Mouse (Mus musculus): ENCODE results near the gene F13a1. TPM values are rescaled to one million over a fixed set of nuclear protein-coding genes. Genes with fewer than 3 reads are reported as not detected.

The F13a1 gene
- total RNA-seq (2014; fragmentation: Nextera tagmentation), result 0.75 TPM in 1 of 2 replicates, not detected in the other
- 0.87 and 1.2 TPM in 2 replicates for total RNA-seq (2017)
- polyA plus RNA-seq (2012), result not detected in 2 replicates

- DNase-seq (ENCODE audit: low spot score), result no peak
- no peaks in the 10 kb centered on the region for H3K4me1 ChIP-seq (ENCODE audit: insufficient read depth, low read depth, low read length)
- H3K27me3 ChIP-seq (ENCODE audit: insufficient read depth, low read length), result peaks cover 10% of the 10 kb centered on the region; the same call in 1 of the 2 replicates
- no peak for ATAC-seq (ENCODE audit: extremely low read depth, insufficient number of reproducible peaks, low FRiP score, poor library complexity, severe bottlenecking)
- no peaks in the 10 kb centered on the region for H3K9me3 ChIP-seq (replicated peaks)
- no peaks in the 10 kb centered on the region for H3K36me3 ChIP-seq (replicated peaks)
- no peak for TF ChIP-seq CTCF (IDR thresholded peaks at IDR 0.05; ENCODE audit: low read depth, low read length)
- TF ChIP-seq TAL1 (conservative IDR thresholded peaks at IDR 0.05; ENCODE audit: low read depth, low read length), result no peak
- H3K4me3 ChIP-seq (ENCODE audit: low read depth, low read length), result no peak within 1 kb of the TSS
Observed at GRCm38 (mm10) chr13:37050126-37050525, at the start of gene F13a1. Gene F13a1 (minus strand): TSS chr13:37050244.

DNA sequence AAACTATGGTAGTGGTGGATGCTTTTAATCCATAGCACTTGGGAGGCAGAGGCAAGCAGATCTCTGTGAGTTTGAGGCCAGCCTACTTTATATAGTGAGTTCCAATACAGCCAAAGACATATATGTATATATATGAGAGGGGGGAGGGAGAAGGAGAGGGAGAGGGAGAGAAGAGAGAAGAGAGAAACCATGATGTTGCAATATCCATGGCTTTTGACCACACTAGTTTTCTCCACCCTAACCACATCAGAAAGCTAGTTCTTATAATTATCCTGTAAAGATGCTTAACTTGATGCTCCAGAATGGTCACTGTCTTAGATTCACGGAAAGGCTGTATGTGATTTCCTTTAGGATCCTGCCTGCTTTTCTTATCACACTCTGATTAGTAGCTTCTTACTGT lies 41.6 kb upstream of the F13a1 start:
- TF ChIP-seq GATA1 (IDR thresholded peaks at IDR 0.05; ENCODE audit: borderline replicate concordance, low read length) (no peak), GATA2 (IDR thresholded peaks at IDR 0.05; ENCODE audit: borderline replicate concordance, low read depth, low read length) (no peak), POLR2AphosphoS5 (IDR thresholded peaks at IDR 0.05; ENCODE audit: insufficient replicate concordance, low read depth, low read length) (no peak), CTCF (IDR thresholded peaks at IDR 0.05; ENCODE audit: low read depth, low read length) (no peak), TAL1 (conservative IDR thresholded peaks at IDR 0.05; ENCODE audit: low read depth, low read length) (no peak)
- ATAC-seq (ENCODE audit: extremely low read depth, insufficient number of reproducible peaks, low FRiP score, poor library complexity, severe bottlenecking) (no peak), DNase-seq (ENCODE audit: low spot score) (no peak)
- H3K4me3 ChIP-seq (ENCODE audit: low read depth, low read length), result no peak overlapping the region
- H3K36me3 ChIP-seq (replicated peaks), result no peaks in the 10 kb centered on the region
- peaks cover 4% of the 10 kb centered on the region for H3K27me3 ChIP-seq (ENCODE audit: insufficient read depth, low read length)
- H3K4me1 ChIP-seq (ENCODE audit: insufficient read depth, low read depth, low read length), result no peaks in the 10 kb centered on the region
- H3K9me3 ChIP-seq (replicated peaks), result no peaks in the 10 kb centered on the region

GRCm38 (mm10) chr13:37089104-37089503 lies 39.1 kb upstream of the F13a1 start:
- H3K27me3 ChIP-seq (ENCODE audit: insufficient read depth, low read length), result peaks cover 2% of the 10 kb centered on the region; the same call in 1 of the 2 replicates
- TF ChIP-seq GATA2 (IDR thresholded peaks at IDR 0.05; ENCODE audit: borderline replicate concordance, low read depth, low read length) (no peak), TAL1 (conservative IDR thresholded peaks at IDR 0.05; ENCODE audit: low read depth, low read length) (no peak), POLR2AphosphoS5 (IDR thresholded peaks at IDR 0.05; ENCODE audit: insufficient replicate concordance, low read depth, low read length) (no peak), GATA1 (IDR thresholded peaks at IDR 0.05; ENCODE audit: borderline replicate concordance, low read length) (no peak), CTCF (IDR thresholded peaks at IDR 0.05; ENCODE audit: low read depth, low read length) (no peak)
- no peak overlapping the region for H3K4me3 ChIP-seq (ENCODE audit: low read depth, low read length)
- no peaks in the 10 kb centered on the region for H3K4me1 ChIP-seq (ENCODE audit: insufficient read depth, low read depth, low read length)
- ATAC-seq (ENCODE audit: extremely low read depth, insufficient number of reproducible peaks, low FRiP score, poor library complexity, severe bottlenecking), result no peak
- H3K36me3 ChIP-seq (replicated peaks), result no peaks in the 10 kb centered on the region
- no peak for DNase-seq (ENCODE audit: low spot score)
- H3K9me3 ChIP-seq (replicated peaks), result no peaks in the 10 kb centered on the region

- Histone ChIP-seq H3K9me3 (replicated peaks) (no peaks in the 10 kb centered on the region), H3K4me3 (ENCODE audit: low read depth, low read length) (no peak overlapping the region), H3K27me3 (ENCODE audit: insufficient read depth, low read length) (no peaks in the 10 kb centered on the region), H3K4me1 (ENCODE audit: insufficient read depth, low read depth, low read length) (no peaks in the 10 kb centered on the region), H3K36me3 (replicated peaks) (no peaks in the 10 kb centered on the region)
- ATAC-seq (ENCODE audit: extremely low read depth, insufficient number of reproducible peaks, low FRiP score, poor library complexity, severe bottlenecking) (no peak), DNase-seq (ENCODE audit: low spot score) (no peak)
- TF ChIP-seq TAL1 (conservative IDR thresholded peaks at IDR 0.05; ENCODE audit: low read depth, low read length), result no peak
- TF ChIP-seq CTCF (IDR thresholded peaks at IDR 0.05; ENCODE audit: low read depth, low read length), result no peak
- TF ChIP-seq GATA1 (IDR thresholded peaks at IDR 0.05; ENCODE audit: borderline replicate concordance, low read length), result no peak
- TF ChIP-seq POLR2AphosphoS5 (IDR thresholded peaks at IDR 0.05; ENCODE audit: insufficient replicate concordance, low read depth, low read length), result no peak
- TF ChIP-seq GATA2 (IDR thresholded peaks at IDR 0.05; ENCODE audit: borderline replicate concordance, low read depth, low read length), result no peak
Observed at GRCm38 (mm10) chr13:37081506-37082241, 31.6 kb upstream of the F13a1 start.

DNA sequence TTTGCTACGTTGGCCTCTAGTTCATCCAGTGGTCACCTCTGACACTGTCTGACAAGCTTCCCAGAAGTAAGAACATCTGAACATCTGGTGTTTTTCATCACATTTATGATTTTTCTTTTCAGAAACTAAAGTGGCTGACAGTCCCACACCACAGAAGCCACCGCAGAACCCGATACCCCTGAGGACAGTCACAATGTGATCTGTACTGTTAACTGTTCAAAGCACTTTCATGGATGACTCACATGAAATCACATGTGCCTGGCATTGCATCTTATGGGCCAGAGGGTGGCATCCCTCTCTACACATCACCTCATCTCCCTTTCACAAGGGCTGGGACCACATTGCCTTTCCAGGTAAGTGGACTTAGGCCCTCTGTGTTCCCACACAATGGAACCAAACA lies 21.3 kb upstream of the F13a1 start:
- no peaks in the 10 kb centered on the region for H3K27me3 ChIP-seq (ENCODE audit: insufficient read depth, low read length)

DNA sequence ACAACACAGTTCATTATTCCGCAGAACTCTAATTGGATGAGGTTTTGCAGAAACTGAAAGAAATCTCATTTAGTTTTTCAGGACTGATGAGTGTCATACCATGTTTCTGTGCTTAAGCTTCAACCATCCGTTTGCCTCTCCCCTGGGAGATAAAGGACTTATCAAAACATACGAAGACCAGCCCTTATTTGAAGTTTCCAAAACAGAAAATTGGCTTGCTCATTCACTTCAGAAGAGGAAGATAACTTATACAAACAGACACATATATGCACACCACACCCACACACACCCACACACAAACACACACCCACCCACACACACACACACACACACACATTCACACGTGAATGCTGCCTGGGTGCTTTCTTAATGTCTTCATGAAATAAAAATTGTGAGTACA lies 20.8 kb upstream of the F13a1 start:
- no peak for TF ChIP-seq GATA1 (IDR thresholded peaks at IDR 0.05; ENCODE audit: borderline replicate concordance, low read length)
- no peak for TF ChIP-seq CTCF (IDR thresholded peaks at IDR 0.05; ENCODE audit: low read depth, low read length)
- no peak for TF ChIP-seq POLR2AphosphoS5 (IDR thresholded peaks at IDR 0.05; ENCODE audit: insufficient replicate concordance, low read depth, low read length)
- no peak for TF ChIP-seq GATA2 (IDR thresholded peaks at IDR 0.05; ENCODE audit: borderline replicate concordance, low read depth, low read length)
- no peak for TF ChIP-seq TAL1 (conservative IDR thresholded peaks at IDR 0.05; ENCODE audit: low read depth, low read length)
- Histone ChIP-seq H3K9me3 (replicated peaks) (no peaks in the 10 kb centered on the region), H3K4me3 (ENCODE audit: low read depth, low read length) (no peak overlapping the region), H3K4me1 (ENCODE audit: insufficient read depth, low read depth, low read length) (no peaks in the 10 kb centered on the region), H3K27me3 (ENCODE audit: insufficient read depth, low read length) (no peaks in the 10 kb centered on the region), H3K36me3 (replicated peaks) (no peaks in the 10 kb centered on the region)
- ATAC-seq (ENCODE audit: extremely low read depth, insufficient number of reproducible peaks, low FRiP score, poor library complexity, severe bottlenecking), result no peak
- no peak for DNase-seq (ENCODE audit: low spot score)

More for the DNA sequence above, 21.3 kb upstream of the F13a1 start:
- no peaks in the 10 kb centered on the region for H3K4me1 ChIP-seq (ENCODE audit: insufficient read depth, low read depth, low read length)
- DNase-seq (ENCODE audit: low spot score), result no peak
- H3K9me3 ChIP-seq (replicated peaks), result no peaks in the 10 kb centered on the region
- H3K36me3 ChIP-seq (replicated peaks), result no peaks in the 10 kb centered on the region
- H3K4me3 ChIP-seq (ENCODE audit: low read depth, low read length), result no peak overlapping the region
- TF ChIP-seq GATA2 (IDR thresholded peaks at IDR 0.05; ENCODE audit: borderline replicate concordance, low read depth, low read length) (no peak), CTCF (IDR thresholded peaks at IDR 0.05; ENCODE audit: low read depth, low read length) (no peak), POLR2AphosphoS5 (IDR thresholded peaks at IDR 0.05; ENCODE audit: insufficient replicate concordance, low read depth, low read length) (no peak), TAL1 (conservative IDR thresholded peaks at IDR 0.05; ENCODE audit: low read depth, low read length) (no peak), GATA1 (IDR thresholded peaks at IDR 0.05; ENCODE audit: borderline replicate concordance, low read length) (no peak)
- no peak for ATAC-seq (ENCODE audit: extremely low read depth, insufficient number of reproducible peaks, low FRiP score, poor library complexity, severe bottlenecking)
